Mouse (Mus musculus): ENCODE results near the gene Cmtm4.

Gene Cmtm4

DNA sequence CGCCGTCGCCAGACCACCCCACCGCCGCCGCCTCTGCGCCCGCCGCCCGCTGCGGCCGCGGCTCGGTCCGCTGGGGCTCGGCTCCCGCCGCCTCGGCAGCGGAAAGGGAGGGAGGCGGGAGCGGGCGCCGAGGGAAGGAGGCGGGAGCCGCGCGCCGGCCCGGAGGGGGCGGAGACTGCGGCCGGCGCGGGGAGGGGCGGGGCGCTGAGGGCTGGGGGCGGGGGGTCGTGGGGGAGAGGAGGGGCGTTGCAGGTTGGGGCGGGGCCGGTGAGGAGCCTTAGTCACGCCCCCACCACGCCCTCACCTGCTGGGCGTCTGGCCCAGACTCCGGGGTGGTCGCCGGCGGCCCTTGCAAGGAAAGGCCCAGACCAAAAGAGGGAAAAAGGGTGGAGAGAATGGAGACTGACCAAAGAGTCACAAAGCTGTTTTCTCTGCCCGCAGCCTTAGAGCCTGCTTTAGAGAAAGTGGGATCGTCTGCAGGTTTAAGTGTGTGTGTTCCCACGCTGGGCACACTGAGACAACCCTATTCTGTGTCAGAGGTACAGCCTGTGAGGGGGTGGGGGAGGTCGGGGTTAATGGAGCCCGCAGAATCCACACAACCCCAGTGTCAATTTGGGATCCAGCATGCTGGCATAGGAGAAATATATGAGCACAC, at the start of gene Cmtm4:
Gene Cmtm4, minus strand, starts transcription at position 105 of the 655 bp plus-strand sequence.
- no peak for DNase-seq (ENCODE audit: low spot score in 2 of 2)

DNA sequence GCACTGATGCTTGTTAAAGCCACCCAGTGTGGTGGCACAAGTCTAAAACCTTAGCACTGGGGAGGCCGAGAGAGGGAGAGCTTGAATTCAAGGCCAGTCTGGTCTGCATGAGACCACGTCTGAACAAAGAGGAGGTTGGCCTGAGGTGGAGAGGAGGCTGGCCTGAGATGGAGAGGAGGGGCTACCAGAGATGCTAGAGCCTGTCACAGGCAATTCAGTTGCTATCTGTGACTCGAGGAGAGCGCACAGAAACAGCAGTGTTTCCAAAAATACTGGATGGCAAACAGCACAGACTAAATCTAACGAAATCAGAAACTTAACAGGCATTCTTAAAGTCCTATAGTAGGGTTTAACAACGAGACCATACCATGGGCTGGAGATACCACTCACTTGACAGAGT, 49.6 kb upstream of the Cmtm4 start:
- DNase-seq (ENCODE audit: low spot score in 2 of 2): no peak

DNA sequence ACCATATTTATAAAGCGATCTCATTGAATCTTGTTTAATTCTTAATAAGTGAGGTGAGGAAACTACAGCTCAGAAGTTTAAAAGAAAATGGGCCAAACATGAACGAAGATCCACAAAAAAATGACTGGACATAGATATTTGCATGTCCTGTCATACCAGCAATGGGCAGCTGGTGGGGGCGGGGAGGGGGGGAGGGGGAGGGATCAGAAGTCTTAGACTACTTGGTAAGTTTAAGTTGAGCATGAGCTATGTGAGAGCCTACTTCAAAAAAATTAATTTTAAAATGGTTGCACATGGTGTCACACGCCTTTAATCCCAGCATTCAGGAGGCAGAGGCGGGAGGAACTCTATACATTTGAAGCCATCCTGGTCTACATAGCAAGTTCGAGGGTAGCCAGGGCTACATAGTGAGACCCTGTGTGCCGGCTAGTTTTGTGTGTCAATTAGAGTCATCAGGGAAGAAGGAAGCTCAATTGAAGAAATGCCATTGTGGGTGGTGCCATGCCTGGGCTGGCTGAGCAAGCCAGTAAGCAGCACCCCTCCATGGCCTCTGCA, 47.6 kb upstream of the Cmtm4 start:
- no peak for DNase-seq (ENCODE audit: low spot score in 2 of 2)

DNA sequence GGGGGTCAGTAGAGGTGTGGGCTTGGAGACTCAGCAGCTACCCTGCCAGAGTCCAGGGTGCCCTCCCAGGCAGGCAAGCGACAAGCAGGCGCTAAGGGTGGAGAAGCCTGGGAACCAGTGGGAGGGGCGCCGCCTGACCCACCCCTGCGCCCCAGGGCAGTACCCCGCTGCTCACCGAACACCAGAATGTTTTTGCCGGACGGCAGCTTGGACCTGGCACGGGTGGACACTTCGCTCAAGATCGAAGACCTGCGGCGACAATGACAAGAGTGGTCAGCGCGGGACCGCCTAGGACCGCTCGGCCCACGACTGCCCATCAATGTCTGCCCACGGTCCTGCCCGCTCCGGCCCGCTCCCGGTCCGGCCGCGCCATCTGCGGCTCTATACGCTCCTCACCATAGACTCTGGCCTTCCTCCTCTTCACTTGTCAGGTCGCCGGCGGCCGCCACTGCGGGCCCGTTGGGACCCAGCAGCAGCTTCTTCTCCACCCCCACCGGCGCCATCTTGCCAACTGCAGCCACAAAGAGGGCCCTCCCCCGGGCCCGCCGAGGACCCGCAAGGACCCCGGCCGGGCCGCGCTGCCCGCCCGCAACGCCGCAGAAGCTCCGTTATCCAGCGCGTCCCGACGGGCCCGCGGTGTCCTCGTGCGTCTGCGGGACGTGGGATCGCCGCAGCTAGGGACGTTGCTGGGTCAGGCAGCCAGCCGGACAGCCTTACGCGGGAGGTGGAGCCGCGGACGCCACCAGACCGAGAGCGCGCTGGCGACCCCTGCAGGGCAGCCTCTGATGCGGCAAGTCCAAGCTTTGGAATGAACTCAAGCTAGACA, 46.9 kb upstream of the Cmtm4 start, which contains the start of gene Dync1li2:
Gene Dync1li2, minus strand, starts transcription at position 749 of the 826 bp plus-strand sequence.
- peak; percentile 94 for DNase-seq (ENCODE audit: low spot score in 2 of 2)

DNA sequence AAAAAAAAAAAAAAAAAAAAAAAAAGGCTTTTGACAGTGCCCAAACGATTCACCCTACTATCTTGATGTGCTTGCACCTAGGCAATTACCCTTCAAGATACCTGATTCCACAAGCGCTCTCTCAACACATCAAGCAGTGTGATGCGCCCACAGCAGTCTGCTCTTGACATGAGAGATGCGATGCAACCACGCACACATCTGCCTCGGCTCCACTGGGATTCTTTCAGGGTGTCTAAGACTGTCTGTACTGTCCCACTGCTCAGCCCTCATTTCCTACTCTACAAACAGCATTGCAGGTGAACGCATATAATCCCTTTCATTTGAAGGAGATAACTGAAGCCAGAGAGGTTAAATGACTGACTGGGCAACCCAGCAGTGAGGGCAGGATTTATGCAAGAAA, 46.0 kb upstream of the Cmtm4 start:
- peak; percentile 57 to 58 for DNase-seq (ENCODE audit: low spot score in 2 of 2)

DNA sequence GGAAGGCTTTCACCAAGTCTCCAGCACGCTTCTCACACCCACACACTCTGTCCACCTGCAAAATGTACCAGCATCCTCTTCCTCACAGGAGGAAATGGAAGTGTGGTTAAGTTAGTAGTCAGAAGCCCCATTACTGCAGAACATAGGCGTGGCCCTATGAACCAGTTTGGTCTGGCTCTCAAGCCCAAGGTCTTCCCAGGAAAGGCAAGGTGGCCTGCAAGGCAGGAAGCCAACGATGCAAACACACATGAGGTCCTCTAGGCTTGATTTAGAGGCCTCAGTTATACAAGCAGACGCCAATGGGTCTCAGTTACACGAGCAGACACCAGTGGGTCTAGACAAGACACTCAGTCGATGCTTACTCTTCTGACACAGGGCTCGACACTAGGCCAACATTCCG, 43.9 kb upstream of the Cmtm4 start:
- DNase-seq (ENCODE audit: low spot score in 2 of 2): no peak

DNA sequence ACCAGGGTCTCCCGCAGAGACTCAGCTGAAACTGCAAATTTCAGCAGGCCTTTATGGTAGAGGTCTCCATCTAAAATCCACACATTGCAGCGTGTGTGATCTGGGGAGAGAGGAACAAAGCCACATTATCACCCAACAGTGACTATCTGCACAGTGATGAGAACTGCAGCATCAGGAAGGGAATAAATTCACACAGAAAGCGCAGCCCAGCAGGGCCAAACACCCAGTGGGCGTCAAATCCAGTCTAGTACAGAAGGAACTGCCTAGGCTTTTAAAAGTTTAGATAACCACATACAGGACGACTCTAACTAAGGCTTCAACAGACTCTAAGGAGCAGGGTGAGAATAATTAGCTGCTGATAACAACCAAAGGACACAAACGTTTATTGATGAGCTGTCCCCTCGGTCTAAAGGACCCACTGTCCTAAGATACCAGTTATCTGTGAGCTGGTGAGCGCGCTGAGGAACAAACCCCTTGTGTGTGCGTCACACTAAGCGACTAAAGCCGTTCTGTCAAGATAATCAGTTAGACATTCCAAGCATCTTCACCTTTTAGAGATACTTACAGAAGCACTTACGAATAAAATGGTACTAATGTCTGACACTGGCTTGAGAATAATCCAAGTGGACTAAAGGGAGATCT, 42.0 kb upstream of the Cmtm4 start:
- peak in 1 of 2 experiments; percentile 46 for DNase-seq (ENCODE audit: low spot score in 2 of 2)

DNA sequence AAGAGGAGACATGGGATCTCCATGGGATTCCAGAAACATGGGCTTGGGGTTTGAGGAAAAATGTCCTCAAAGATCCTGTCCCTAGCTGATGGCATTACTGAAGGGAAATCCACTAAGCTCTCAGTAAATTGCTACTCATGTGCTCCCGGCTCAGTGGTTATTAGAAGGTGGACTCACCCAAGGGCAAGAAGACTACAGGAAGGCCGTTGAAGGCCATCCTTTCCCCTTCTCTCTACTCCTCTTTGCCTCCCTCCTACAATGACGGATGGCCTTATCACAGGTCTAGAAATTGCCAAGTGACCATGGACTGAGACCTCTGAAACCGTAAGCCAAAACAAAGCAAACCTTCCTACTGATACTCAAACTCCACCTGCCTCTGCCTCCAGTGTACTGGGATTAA, 41.0 kb upstream of the Cmtm4 start:
- no peak for DNase-seq (ENCODE audit: low spot score in 2 of 2)

DNA sequence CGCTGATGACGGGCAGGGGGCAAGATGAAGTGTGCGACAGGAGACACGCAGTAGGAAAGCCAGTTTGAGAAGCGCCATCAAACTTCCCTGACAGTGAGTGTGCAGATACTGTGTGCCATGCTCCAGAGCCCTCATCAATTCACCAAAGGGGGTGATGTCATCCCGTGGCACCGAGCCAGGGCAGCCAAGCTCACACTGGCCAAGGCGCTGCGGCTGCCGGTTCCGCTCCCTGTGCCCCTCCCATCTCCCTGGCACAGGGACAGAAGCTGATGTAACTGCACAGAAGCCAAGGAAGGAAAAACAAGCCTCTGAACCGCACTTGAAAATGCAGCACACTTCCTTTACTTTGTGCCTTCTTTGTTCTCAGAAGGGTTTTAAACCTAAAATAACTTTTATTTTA, 40.4 kb upstream of the Cmtm4 start:
- peak; percentile 97 to 98 for DNase-seq (ENCODE audit: low spot score in 2 of 2)

DNA sequence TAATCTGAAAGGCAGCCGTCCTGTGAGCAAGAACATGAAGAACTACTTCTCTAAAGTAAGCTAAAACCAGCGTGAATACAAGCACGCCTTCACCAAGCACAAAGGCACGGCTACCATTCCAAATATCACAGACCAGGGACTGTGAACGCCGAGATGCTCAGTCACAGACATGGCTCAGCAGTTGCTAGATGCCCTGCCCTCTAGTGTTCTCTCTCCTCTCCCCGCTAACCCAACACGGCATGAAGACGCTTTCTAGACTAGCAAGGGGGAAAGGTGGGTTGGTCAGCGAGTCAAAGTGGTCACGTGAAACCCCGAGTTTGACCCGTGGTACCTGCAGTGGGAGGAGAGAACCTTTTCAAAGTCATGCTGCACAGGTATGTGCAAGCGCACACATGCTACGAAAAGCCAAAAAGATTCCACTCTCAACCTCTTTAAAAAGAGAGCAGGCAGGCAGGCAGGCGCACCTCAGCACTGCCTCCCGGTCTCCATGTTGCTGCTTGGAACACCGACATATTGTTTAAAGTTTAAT, 39.3 kb upstream of the Cmtm4 start:
- DNase-seq (ENCODE audit: low spot score in 2 of 2): no peak

DNA sequence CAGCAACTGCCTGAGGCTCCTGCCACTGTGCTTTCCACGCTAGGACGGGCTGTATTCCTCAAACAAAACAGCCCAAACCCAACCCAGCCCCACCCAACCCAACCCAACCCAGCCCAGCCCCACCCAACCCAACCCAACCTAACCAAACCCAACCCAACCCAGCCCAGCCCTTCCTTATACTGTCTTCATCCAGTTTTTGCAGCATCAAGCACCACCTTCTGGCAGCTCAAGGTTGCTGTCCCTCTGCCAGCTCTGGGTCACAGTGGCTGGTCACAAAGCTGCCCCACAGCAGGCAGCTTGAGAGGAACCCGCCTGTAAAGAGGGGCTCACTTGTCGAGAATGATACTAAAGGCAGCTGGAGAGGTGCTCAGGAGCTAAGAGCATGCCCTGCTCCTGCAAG, 38.7 kb upstream of the Cmtm4 start:
- no peak for DNase-seq (ENCODE audit: low spot score in 2 of 2)

DNA sequence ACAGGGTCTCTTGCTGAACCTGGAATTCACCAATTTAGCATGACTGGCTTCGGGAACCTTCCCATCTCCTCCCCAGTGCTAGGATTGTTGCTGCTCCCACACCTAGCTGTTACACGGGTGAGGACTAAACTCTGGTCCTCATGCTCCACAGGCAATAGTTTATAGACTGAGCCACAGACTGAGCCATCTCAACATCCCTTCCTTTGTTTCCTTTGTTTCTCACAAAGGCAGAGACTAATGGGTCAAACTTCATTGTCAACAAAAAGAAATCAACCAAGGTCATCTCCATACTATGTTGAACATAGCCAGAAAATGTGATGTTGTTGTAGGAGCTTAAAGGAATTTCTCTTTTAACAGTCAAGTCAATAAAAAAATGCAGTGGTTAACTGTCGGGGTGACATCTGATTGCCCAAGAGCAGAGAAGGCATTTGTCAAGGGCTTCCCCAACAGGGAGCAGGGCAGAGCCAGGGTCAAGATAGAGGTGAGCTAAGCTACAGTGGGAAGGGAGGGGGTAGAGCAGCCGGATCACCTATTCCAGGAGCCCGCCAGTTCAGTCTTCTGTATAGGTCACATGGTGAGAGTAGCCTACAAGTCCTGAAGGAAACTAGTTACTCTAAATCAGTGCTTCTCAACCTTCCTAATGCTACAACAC, 37.7 kb upstream of the Cmtm4 start:
- no peak for DNase-seq (ENCODE audit: low spot score in 2 of 2)

DNA sequence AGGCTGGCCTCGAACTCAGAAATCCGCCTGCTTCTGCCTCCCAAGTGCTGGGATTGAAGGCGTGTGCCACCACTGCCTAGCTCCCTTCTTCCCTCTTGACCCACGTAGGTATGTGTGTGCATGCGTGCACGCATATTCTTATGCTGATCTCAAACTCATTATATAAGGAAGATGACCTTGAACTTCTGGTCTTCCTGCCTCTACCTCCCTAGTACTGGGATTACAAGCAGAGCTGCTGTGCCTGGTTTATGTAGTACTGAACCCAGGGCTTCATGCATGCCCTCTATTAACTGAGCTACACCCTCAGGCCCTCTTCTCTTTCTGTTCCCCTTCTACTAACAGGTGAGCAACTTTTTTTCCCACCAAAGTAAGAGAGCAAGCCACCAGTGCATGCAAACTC, 37.0 kb upstream of the Cmtm4 start:
- no peak for DNase-seq (ENCODE audit: low spot score in 2 of 2)

DNA sequence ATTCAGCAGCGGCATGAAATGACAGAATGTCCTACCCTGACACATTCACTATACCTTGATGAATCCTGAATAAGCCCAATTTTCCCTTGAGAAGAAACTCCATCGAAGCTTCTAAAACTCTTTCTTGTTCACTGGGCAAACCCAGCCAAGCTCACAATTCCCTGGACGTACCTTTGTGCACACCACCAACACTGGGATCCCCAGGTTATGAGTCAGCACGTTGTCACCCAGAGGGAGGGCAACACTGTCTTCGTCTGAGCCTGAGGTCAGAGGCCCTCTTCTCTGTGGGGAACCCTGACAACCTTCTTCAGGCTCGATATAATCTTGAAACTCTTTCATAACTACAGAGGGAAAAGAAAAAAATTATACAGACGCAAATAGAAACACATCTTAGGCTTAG, 34.6 kb upstream of the Cmtm4 start:
- DNase-seq (ENCODE audit: low spot score in 2 of 2): no peak

DNA sequence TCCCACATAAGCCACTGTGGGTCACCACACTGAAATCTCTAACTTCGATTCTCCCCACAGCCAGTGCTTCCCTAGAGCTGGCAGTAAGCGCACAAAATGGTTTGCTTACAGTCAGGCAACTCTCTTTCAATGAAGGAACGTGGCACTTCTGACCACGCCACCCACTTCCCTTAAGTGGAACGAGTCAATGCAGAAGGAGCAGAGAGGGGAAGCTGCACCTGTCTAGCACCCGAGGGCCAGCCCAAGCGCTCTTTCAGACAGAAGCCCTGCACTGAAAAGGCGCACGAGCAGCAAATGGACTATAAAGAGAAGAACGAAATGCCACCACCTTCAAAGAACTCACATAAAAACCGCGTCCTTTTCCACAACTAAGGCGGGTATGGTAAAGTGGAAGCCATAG, 32.1 kb upstream of the Cmtm4 start:
- DNase-seq (ENCODE audit: low spot score in 2 of 2): no peak

DNA sequence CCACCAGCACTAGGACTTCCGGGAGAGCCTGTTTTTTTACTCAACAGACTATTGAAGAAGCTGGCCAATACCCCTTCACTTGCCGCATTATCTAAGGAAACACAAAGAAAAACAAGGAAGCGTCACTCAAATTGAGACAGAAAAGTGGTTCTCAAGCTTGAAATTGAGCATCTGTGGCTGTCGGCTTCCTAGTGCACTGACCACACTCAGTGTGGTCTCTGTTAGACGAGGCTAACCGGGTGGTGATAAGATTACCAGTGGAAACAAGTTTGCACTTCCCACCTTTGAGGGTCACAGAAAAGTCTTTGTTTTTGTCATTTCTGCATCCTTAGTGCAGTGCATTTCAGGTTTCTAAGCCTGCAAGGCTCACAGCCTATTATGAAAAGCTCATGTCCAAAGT, 26.7 kb upstream of the Cmtm4 start:
- no peak for DNase-seq (ENCODE audit: low spot score in 2 of 2)

DNA sequence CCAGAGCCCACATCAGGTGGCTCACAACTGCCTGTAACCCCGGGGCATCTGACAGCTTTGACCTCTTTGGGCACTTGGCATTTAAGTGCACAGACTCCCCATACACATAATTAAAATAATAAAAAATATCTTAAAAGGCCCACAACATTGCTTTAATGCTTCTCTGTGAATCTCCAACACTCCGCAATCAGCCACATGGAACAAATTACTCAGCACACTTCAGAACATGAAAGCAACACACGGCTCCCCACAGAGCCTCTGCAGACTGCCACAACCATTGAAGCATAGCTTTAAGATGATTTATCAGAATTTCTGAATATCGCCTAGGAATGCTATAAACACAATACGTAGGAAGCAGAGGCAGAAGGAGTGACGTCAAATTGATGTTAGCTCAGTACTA, 20.4 kb upstream of the Cmtm4 start:
- DNase-seq (ENCODE audit: low spot score in 2 of 2): no peak

DNA sequence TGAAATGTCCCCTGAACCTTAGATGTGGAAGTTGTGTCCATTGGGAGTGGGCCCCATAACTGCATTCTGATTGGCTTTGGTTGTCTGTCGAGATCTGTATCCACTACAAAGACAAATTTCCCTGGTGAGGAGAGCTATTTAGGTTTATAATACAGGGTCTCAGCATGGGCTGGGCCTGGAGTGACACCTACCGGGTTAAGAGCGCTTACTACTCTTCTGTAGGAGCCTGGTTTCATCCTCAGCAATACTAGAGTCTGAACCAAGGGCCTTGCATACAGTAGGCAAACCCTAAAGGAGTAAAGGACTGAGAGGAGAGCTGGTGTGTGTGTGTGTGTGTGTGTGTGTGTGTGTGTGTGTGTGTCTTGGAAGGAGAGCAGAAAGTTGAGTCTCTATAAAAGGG, 18.6 kb upstream of the Cmtm4 start:
- no peak for DNase-seq (ENCODE audit: low spot score in 2 of 2)

DNA sequence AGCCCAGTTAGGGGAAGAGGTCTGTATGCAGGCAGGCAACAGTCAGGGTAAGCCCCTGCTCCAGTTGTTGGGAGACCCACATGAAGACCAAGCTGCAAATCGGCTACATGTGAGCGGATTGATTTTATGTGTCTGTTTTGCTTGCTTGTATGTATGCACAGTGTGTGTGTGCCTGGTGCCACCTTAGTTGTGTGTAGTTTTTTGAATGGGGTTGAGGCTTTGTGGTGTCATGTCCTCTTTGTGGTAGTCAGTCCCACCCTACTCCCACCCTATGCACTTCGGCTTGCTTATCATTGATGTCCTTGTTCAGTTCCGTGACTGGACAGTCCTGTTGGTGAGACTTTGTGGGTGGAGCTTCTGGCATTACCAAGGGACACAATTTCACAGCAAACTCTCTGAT, 18.2 kb upstream of the Cmtm4 start:
- no peak for DNase-seq (ENCODE audit: low spot score in 2 of 2)

DNA sequence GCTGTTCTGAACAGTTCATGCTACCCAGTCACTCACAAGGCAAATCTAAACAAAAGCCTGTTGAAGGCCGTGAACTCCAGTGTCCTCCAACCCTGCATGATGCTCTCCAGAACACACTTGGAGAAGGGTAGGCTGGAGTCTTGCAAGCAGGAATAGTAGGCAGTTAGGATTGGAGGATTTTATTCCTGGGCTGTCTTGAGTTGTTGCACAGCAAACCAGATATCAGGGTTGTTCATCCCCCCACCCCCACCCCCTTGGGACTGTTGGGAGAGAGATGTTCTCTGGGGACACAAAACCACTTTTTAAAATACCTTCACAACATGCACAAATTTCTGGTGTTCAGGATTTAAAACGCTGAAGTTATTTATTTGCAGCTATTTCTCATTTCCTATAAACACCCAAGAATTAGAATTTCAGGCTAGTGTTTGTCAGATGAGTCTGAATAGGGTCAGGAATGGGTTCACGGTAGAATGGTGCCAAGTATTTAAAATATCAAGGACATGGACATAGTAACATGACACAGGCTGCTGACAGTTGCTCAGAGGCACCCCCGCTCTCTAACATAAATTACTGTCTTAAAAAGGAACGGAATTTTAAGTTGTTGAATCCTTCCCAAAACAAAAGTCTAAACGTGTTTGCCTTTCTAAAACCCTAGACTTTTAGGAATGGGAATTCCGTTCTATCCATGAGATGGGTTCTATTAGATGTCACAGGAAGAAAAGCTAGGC, 17.4 kb upstream of the Cmtm4 start:
- DNase-seq (ENCODE audit: low spot score in 2 of 2): no peak

DNA sequence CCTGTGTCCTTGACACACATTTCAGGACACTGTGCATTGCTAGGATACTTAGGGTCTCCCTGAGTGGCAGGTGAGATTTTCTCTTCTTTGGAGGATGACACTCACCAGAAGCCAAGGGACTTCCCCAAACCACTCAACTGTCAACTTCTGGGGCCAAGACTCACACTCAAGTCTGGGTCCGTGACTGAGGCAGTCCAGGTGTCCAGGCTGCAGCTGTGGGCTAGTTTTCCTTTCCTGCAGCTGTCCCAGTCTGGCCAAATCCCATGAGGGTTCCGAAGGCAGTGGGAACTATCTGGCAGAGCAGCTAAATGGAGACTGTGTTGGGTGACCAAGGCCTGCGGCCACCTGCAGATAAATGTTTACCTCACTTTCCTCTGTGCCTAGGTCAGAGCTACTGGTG, 16.4 kb upstream of the Cmtm4 start:
- no peak for DNase-seq (ENCODE audit: low spot score in 2 of 2)
